Mouse (Mus musculus) neural tube, embryonic 14.5 days (tissue): ENCODE measurements around the gene Rabif. TPM values are rescaled to one million over a fixed set of nuclear protein-coding genes. Genes with fewer than 3 reads are reported as not detected.

Experiments used
- ATAC-seq: fragments of 200-750 bp; cut with Nextera tagmentation; 2 replicates; pipeline ENCODE4 v1.8.0; 2017; ENCODE audit warnings: low read depth, mild to moderate bottlenecking, moderate TSS enrichment, moderate library complexity
- H3K27ac ChIP-seq: fragments of 300-500 bp; sonication (generic); 2 replicates; pipeline ENCODE4 v1.5.1; 2014; ENCODE audit warnings: low read depth, mild to moderate bottlenecking, control low read depth, low read length, moderate library complexity, mixed read lengths
- H3K27me3 ChIP-seq: fragments of 300-500 bp; sonication (generic); 2 replicates; pipeline ENCODE4 v1.6.1; 2014; ENCODE audit warnings: low read length; ENCODE audit not compliant: control insufficient read depth, insufficient read depth
- H3K36me3 ChIP-seq: fragments of 300-500 bp; sonication (generic); 2 replicates; pipeline ENCODE4 v1.6.1; 2014; ENCODE audit warnings: low read length, mixed read lengths; ENCODE audit not compliant: control insufficient read depth, insufficient read depth
- H3K4me1 ChIP-seq: fragments of 300-500 bp; sonication (generic); 2 replicates; pipeline ENCODE4 v1.6.1; 2014; ENCODE audit warnings: low read length; ENCODE audit not compliant: control insufficient read depth, insufficient read depth
- H3K4me2 ChIP-seq: fragments of 300-500 bp; sonication (generic); 2 replicates; pipeline ENCODE4 v1.6.1; 2014; ENCODE audit warnings: mild to moderate bottlenecking, low read depth, low read length, control low read depth
- H3K4me3 ChIP-seq: fragments of 300-500 bp; sonication (generic); 2 replicates; pipeline ENCODE4 v1.5.1; 2014; ENCODE audit warnings: low read depth, low read length, control low read depth, mixed read lengths
- H3K9ac ChIP-seq: fragments of 300-500 bp; sonication (generic); replicated peaks from 2 replicates; pipeline ENCODE4 v1.6.1; 2014; ENCODE audit warnings: low read depth, mild to moderate bottlenecking, control low read depth, low read length, mixed read lengths
- H3K9me3 ChIP-seq: fragments of 300-500 bp; sonication (generic); 2 replicates; pipeline ENCODE4 v1.6.1; 2016; ENCODE audit warnings: low read length; ENCODE audit not compliant: control insufficient read depth
- WGBS: fragments of 180-500 bp; shearing (Covaris S2); extraction: QIAGEN DNeasy Blood & Tissue Kit; methylation state at CpG from one replicate; pipeline ENCODE4 v1.1.7; 2014; 5-methylcytosine and 5-hydroxymethylcytosine counted together
- polyA plus RNA-seq: library from polyadenylated mRNA; unstranded; fragments of >200 nt; fragmentation: Nextera tagmentation; extraction: Ambion mirVana; gene quantifications from 2 replicates; pipeline ENCODE4 v1.2.1, GENCODE M21; 2014

The Rabif gene
- polyA plus RNA-seq, 1 experiment from 2014 or later, result 83.3 TPM

GRCm38 (mm10) chr1:134552396-134552795 is 57.9 kb downstream of the Rabif start:
- Histone ChIP-seq H3K27ac (no peak overlapping the region), H3K9me3 (no peaks in the 10 kb centered on the region), H3K27me3 (no peaks in the 10 kb centered on the region), H3K4me2 (no peak overlapping the region), H3K36me3 (no peaks in the 10 kb centered on the region), H3K4me3 (no peak overlapping the region), H3K4me1 (peaks cover 4% of the 10 kb centered on the region), H3K9ac (no peak overlapping the region)
- ATAC-seq, result no peak
- 73% methylated on average over 3 of the region's 3 CpGs for WGBS

GRCm38 (mm10) chr1:134555240-134555870 is 60.9 kb downstream of the Rabif start:
- Histone ChIP-seq H3K4me1 (peaks cover 4% of the 10 kb centered on the region), H3K4me3 (no peak overlapping the region), H3K27me3 (no peaks in the 10 kb centered on the region), H3K36me3 (no peaks in the 10 kb centered on the region), H3K9me3 (no peaks in the 10 kb centered on the region), H3K9ac (no peak overlapping the region), H3K4me2 (peak overlapping the region; percentile 93; the same call in 1 of the 2 replicates), H3K27ac (no peak overlapping the region)
- 27% methylated on average over 13 of the region's 13 CpGs for WGBS
- no peak for ATAC-seq

DNA sequence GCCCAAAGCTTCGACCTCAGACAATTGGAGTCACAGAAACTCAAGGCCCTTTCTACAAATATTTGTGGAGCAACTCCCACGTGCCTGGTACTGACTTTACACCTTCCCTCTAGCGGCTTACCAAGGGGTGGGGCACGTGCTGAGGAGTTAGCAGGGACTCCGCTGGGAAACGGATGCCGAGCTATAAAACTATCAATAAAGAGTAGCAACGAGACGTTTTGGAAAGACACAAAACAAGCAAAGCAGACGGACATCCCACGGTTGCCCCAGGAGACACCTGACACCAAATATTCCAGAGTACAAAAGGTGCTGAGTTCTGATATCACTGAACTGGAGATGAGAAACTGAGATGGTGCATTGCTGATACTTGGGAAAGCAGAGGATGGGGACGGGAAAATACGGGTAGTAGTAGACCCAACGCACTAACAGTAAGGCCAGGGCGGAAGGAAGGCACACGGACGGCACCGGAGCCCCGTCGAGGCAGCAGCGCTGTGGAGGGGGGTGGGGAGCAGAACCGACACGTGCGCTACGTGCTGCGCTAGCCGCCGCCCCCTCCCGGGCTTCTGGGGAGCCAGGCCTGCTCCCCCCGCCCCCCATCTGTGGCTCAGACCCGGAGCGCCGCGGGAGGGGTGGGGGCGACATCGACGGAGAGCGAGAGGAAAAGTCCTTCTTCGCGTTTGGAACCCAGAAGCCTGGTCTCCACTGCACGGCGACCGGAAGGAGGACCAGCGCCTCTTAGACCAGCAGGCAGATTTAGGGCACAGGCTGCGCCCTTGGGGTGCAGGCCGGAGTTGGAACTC is 61.6 kb downstream of the Rabif start:
- H3K36me3 ChIP-seq, result no peaks in the 10 kb centered on the region
- under 1% methylated on average over 45 of the region's 46 CpGs for WGBS
- H3K4me2 ChIP-seq, result peak overlapping the region; percentile 93
- peak overlapping the region; percentile 64 for H3K4me3 ChIP-seq
- H3K27ac ChIP-seq, result peak overlapping the region; percentile 93
- peak; percentile 44 for ATAC-seq
- no peaks in the 10 kb centered on the region for H3K27me3 ChIP-seq
- no peaks in the 10 kb centered on the region for H3K9me3 ChIP-seq
- H3K9ac ChIP-seq, result peak overlapping the region; percentile 86
- peaks cover 4% of the 10 kb centered on the region for H3K4me1 ChIP-seq

- Histone ChIP-seq H3K9me3 (no peaks in the 10 kb centered on the region), H3K4me2 (peak overlapping the region; percentile 93), H3K36me3 (no peaks in the 10 kb centered on the region), H3K9ac (peak overlapping the region; percentile 86), H3K4me1 (peaks cover 4% of the 10 kb centered on the region), H3K27me3 (no peaks in the 10 kb centered on the region), H3K4me3 (peak overlapping the region; percentile 64), H3K27ac (peak overlapping the region; percentile 93)
- under 1% methylated on average over 35 of the region's 35 CpGs for WGBS
- peak; percentile 95 for ATAC-seq
Observed at GRCm38 (mm10) chr1:134556671-134557218, 62.3 kb downstream of the Rabif start.

Other genes starting within 250 kb of the Rabif start
- gene Myog, start 204.7 kb upstream of the Rabif start, polyA plus RNA-seq, result 0.76 and 0.80 TPM in 2 replicates
- gene Ppfia4, start 161.7 kb upstream of the Rabif start, polyA plus RNA-seq, result 22.4 and 24.2 TPM in 2 replicates
- gene Tmem183a, start 132.7 kb upstream of the Rabif start, polyA plus RNA-seq, result 120 and 122 TPM in 2 replicates
- gene 4933406M09Rik, start 108.7 kb upstream of the Rabif start, polyA plus RNA-seq, result not detected in 2 replicates
- gene Cyb5r1, start 89.1 kb upstream of the Rabif start, polyA plus RNA-seq, result 16.2 and 19.2 TPM in 2 replicates
- gene Adipor1, start 79.3 kb upstream of the Rabif start, polyA plus RNA-seq, result 84.4 and 87.4 TPM in 2 replicates
- 29.0 and 39.4 TPM in 2 replicates for gene Klhl12, start 39.1 kb upstream of the Rabif start, polyA plus RNA-seq
- gene Mgat4e, start 55.0 kb downstream of the Rabif start, polyA plus RNA-seq, result not detected in 2 replicates
- gene Kdm5b, start 65.5 kb downstream of the Rabif start, polyA plus RNA-seq, result 89.9 and 106 TPM in 2 replicates
- gene Syt2, start 152.0 kb downstream of the Rabif start, polyA plus RNA-seq, result 15.6 and 18.3 TPM in 2 replicates